Mouse (Mus musculus): Measurements from ENCODE around the gene Tex38. TPM values are rescaled to one million over a fixed set of nuclear protein-coding genes. Genes with fewer than 3 reads are reported as not detected.

Gene Tex38
- total RNA-seq, 2 experiments from 2014 or later: not detected

- ATAC-seq (replicated peaks; ENCODE audit: low FRiP score, poor library complexity, severe bottlenecking): no peak
These were observed 3.2 kb downstream of the Tex38 start for GRCm38 (mm10) chr4:115777627-115778026.

GRCm38 (mm10) chr4:115775056-115775455 lies 5.8 kb downstream of the Tex38 start:
- ATAC-seq (replicated peaks; ENCODE audit: low FRiP score, poor library complexity, severe bottlenecking): no peak

DNA sequence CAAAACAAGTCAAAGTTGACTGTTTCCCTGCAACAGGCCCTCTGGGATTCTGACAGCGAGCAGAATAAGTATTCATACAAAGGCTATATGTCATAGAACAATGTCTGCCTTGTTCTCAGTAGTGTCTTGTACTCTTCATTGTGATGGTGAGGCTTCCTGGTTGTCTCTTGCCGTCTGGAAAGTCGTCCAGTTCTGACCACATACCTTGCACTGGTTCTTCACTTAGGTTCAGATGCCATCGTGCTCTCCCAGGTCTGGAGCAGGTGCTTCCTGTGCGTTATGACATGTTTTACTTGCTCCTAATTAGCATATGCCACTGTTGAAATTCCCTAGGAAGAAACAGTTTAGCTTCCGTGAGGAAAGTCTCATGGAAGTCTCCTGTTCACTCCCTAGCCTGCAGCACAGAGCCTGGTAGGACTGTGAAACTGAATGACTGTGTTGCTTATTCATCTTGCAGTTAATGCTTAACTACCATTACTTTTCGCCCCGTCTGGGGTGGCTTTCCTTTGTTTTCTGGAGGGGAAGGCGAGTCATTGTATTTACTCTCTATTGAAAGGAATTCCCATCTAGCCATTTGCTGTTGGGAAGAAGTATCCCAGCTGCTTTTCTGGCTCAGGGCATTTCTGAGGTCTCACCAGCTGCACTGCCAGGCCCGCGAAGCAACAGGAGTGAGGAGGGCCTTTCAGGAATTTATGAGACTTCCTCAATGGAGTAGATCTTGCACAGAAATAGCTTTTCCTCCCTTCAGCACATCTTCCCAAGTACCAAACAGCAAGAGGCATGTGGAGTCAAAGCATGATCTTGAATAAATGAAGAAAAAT lies 13.0 kb downstream of the Tex38 start:
- ATAC-seq (replicated peaks; ENCODE audit: low FRiP score, poor library complexity, severe bottlenecking): no peak

GRCm38 (mm10) chr4:115764581-115764980 lies 16.2 kb downstream of the Tex38 start:
- ATAC-seq (replicated peaks; ENCODE audit: low FRiP score, poor library complexity, severe bottlenecking): no peak

DNA sequence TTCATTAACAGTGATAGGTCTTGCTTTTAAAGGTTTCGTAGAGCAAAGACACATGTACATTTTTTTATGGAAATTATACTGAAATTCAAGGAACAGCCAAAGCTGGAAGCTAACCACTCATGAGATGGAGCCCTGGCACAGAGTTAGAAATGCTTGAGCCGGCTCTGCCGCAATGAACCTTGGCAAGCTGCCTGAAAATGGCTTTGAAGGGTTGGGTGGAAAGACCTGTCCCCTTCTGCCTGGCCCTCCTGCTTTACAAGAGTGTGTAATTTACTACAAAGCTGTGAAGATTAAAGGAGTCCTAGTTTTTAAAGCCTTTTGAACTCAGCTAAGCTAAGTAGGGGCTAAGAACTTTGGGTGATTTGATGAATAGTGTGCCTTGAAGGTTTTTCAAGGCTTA lies 19.6 kb downstream of the Tex38 start:
- ATAC-seq (replicated peaks; ENCODE audit: low FRiP score, poor library complexity, severe bottlenecking): no peak

DNA sequence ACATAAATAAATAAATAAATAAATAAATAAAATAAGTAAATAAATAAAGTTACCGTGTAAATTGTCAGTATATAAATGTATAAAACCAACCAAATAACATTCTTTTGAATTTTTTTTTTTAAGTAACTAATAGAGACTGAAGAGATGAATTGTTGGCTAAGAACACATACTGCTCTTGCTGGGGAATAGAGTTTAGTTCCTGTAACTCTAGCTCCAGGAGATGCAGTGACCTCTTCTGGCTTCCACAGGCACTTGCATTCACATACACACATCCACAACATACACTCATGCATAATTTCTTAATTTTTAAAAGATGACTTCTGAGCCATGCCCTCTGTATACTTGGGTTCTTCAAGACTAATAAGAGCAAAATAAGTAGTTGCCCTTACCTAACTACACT lies 26.0 kb downstream of the Tex38 start:
- no peak for ATAC-seq (replicated peaks; ENCODE audit: low FRiP score, poor library complexity, severe bottlenecking)

DNA sequence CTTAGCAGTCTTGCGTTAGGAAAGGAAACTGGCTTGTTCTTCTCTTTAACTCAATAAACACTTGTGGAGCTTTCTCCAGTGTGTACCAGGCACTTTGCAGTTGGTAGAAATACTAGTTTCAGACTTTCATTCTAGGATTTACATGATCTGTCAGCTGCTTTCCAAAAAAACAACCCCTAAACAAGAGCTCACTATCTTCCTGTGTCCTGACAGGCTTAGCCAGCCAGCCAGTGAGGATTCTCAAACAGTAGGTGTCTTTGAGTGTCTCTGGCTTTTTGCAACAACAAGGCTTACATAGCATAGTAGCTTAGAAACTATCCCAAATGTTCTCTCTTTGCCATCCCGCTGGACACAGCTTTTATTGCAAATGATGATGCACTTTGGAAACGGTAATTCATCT lies 26.7 kb downstream of the Tex38 start:
- ATAC-seq (replicated peaks; ENCODE audit: low FRiP score, poor library complexity, severe bottlenecking): no peak

GRCm38 (mm10) chr4:115749336-115749735 lies 31.5 kb downstream of the Tex38 start:
- no peak for ATAC-seq (replicated peaks; ENCODE audit: low FRiP score, poor library complexity, severe bottlenecking)

- ATAC-seq (replicated peaks; ENCODE audit: low FRiP score, poor library complexity, severe bottlenecking): no peak
These were observed 32.6 kb downstream of the Tex38 start for GRCm38 (mm10) chr4:115748181-115748580.

DNA sequence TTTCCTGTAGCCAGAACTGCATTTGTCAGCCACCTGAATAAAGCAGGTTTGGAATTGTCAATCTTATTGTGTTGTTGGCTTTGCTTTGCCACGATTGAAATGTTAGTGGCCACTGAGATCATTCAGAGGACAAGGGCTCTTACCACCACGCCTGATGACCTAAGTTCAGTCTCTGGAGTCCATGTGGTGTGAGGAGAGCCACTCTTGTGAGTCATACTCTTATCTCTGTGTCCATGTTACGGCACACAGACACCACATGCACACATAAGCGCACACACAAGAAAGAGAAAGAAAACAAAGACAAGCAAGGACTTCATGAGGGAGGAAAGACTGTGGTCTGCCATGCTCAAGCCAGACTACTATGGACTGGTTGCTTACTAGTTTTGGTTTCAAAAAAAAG lies 37.7 kb downstream of the Tex38 start:
- no peak for ATAC-seq (replicated peaks; ENCODE audit: low FRiP score, poor library complexity, severe bottlenecking)

DNA sequence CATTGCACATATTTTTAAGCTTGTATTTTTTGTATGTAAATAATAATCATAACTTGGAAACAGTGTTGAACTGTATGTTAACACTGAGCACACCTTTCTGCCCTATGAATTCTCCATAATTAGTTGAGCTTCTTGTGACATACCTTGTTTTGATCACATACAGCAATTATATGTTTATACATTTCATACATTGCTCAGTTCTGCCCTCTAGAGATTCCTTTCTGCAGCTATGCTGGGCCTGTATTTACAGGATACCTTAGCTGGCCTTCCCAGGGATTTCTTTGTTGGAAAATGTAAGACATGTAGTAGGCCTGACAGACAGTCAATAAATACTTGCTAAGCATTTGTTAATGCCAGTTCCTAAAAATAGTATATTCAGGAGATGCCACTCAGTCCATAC lies 38.2 kb downstream of the Tex38 start:
- no peak for ATAC-seq (replicated peaks; ENCODE audit: low FRiP score, poor library complexity, severe bottlenecking)

DNA sequence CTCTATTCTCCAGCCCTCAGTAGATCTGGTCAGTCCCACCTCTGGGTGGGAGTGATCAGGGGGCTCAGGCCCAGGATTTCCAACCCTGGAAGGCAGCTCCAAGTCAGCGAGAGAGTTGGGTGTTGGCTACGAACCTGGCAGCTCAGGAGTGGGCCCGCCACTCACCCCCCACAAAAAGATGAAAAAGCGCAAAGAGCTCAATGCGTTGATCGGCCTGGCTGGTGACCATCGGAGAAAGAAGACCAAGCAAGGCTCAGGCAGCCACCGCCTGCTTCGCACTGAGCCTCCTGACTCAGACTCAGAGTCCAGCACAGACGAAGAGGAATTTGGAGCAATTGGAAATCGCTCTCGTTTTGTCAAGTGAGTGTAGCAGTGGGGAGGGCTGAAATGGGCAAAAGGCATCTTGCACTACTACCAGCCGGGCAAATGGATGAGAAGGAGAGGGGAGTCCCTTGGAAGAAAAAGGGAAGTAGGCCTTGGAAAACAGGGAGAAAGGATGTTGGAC lies 42.3 kb downstream of the Tex38 start:
- no peak for ATAC-seq (replicated peaks; ENCODE audit: low FRiP score, poor library complexity, severe bottlenecking)

- ATAC-seq (replicated peaks; ENCODE audit: low FRiP score, poor library complexity, severe bottlenecking): peak; percentile 96
These were observed 43.2 kb downstream of the Tex38 start, which contains the start of gene Efcab14 for GRCm38 (mm10) chr4:115737551-115738041. Gene Efcab14, plus strand, starts transcription at chr4:115737744.

GRCm38 (mm10) chr4:115734867-115735266 lies 46.0 kb downstream of the Tex38 start:
- ATAC-seq (replicated peaks; ENCODE audit: low FRiP score, poor library complexity, severe bottlenecking): no peak

GRCm38 (mm10) chr4:115733746-115734145 lies 47.1 kb downstream of the Tex38 start:
- no peak for ATAC-seq (replicated peaks; ENCODE audit: low FRiP score, poor library complexity, severe bottlenecking)

DNA sequence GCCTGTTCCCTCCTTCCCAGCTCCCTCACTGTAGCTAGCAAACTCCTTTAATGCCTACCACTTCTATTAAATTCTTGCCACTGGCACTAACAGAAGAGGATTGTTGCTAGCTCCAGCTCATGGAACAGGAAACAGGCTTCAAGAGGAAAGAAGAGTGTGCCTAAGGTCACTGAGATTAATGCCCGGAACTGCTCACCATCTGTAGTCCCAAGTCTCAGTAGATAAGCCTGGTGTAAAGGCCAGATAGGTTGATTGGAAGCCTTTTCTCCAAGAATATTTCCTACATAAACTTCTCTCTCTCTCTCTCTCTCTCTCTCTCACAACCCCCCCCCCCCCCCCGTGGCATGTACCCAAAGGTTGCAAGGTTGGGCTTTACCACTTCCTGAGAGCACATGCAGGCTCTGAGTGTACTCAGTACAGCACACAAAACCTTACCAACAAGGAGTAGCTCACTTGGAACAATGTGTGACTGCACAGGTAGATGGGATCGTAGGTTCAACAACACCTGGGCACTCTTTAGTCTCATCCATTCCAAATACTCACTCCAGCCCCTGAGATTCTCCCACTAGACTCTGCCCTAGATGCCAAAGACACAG lies 48.5 kb downstream of the Tex38 start:
- no peak for ATAC-seq (replicated peaks; ENCODE audit: low FRiP score, poor library complexity, severe bottlenecking)

DNA sequence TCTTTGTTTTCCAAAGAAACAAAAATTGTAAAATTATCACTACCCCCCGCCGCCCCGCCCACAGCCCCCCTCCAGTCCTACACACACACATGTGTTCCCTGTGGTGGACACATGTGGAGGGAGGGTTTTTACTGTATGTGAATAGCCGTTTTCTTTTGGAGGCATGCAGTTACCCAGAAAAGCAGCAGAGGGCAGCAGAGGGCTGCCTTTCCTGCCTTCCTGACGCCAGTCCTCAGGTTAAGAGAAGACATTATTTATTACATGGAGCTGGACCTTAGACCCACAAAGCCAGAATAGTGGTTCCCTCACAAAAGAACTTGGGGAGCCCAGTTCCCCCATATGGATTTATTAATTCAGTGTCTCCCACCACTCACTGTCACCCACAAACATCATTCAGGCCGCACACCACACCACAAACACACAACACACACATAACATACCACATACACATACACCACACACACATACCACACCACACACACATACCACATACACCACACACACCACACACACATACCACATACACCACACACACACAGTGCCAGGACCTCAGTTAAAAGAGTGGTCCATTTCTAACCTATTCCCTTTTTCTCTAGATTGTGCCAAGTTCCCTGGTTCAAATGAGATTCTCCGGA lies 49.1 kb downstream of the Tex38 start:
- peak; percentile 72 for ATAC-seq (replicated peaks; ENCODE audit: low FRiP score, poor library complexity, severe bottlenecking)
